Mouse (Mus musculus): ENCODE data around the gene Gmip. TPM values are rescaled to one million over a fixed set of nuclear protein-coding genes. Genes with fewer than 3 reads are reported as not detected.

Gmip gene
- total RNA-seq (2021) = 10 to 100 TPM; 10.1 to 10.5 TPM
- long read RNA-seq, experiment 1, partial matches to known transcripts = 3 of 6 reads
- long read RNA-seq, experiment 1, other reads (novel, unspliced or antisense) = 1 of 6 reads
- long read RNA-seq, experiment 2, partial matches to known transcripts = 0 of 1 reads
- long read RNA-seq, experiment 2, other reads (novel, unspliced or antisense) = 0 of 1 reads

- peak; percentile 89 to 92 for DNase-seq
Observed at GRCm38 (mm10) chr8:69808094-69808863, at the start of gene Gmip. Gmip (plus strand) TSS chr8:69808679.

DNA sequence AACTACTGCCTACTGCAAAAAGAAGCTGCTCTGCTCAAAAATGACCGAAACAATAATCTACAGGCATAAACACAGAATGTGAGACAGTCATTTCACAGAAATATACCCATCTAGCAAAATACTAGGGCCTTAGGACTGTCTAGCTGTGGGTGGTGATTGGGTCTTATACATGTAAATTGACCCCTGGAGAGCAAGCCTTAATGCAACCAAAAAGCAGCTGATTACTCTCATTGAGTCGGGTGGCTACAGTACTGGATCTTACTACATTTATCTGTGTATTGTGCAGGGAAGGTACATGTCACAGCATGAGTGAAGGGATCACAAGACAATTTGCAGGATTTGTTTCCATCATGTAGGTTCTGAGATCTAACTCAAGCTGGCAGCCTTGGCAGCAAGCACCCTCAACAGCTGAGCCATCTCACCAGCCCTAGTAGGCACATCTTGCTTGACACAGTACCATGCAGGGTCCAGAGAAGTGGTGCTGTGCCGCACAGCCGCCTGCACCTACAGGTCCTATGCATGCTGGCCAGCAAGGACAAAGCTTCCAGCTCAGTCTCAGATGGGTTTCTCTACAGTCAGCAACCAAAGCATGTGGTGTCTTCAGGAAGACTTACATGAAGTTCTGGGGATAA is 46.5 kb upstream of the Gmip start:
- DNase-seq = no peak

DNA sequence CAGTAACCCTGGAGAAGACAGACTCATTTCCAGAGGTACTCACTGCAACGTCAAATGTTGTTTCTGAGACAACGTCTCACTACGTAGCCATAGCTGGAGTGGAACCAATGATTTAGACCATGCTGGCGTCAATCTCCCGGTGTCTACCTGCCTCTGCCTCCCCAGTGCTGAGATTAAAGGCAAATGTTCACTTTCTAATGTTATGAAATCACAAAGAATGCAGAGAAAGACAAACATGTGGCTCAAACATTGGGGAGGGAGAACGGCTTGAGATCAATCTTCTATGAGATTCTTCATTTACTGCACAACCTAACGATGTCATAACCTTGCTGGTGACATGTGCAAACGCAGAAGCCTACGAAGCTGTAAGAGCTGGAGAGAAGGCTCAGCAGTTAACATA is 37.3 kb upstream of the Gmip start:
- DNase-seq = no peak

GRCm38 (mm10) chr8:69772106-69772505 is 36.4 kb upstream of the Gmip start:
- no peak for DNase-seq

GRCm38 (mm10) chr8:69774503-69775148 is 33.9 kb upstream of the Gmip start, which contains the start of gene Gm20422:
Gm20422 (minus strand) TSS chr8:69774886.
- peak; percentile 87 to 90 for DNase-seq

DNA sequence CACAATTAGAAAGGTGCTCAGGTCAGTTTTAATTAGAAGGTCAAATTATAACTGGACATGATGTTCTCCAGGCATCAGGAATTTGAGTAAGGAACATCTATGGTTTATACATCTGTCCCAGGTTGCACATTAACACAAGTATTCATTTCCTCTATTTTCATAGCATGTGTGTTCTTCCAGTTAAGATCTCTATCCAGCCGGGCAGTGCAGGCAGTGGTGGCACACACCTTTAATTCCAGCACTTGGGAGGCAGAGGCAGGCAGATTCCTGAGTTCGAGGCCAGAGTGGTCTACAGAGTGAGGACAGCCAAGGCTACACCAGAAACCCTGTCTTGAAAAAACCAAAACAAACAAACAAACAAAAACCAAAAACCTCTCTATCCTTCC is 33.3 kb upstream of the Gmip start:
- no peak for DNase-seq

DNA sequence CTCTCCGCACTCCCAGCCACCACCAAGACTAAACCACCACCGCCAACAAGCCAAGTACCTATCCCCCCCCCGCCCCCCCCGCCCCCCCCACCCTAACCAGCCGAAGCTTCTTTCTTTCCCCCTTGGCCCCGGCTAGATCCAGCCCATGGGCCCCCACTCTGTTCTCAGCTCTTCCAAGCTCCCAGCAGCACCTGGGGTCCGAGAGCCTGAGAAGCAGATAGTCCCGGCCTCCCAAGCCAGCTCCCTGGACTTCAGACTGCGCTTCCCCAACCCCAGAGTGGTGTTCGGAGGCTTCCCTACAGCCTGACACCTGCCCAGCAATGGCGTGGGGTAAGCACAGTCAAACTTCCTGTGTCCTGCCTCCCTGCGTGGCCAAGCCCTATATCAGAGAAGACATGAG is 31.4 kb upstream of the Gmip start:
- DNase-seq = no peak

GRCm38 (mm10) chr8:69789105-69789504 is 19.4 kb upstream of the Gmip start:
- DNase-seq = no peak

DNA sequence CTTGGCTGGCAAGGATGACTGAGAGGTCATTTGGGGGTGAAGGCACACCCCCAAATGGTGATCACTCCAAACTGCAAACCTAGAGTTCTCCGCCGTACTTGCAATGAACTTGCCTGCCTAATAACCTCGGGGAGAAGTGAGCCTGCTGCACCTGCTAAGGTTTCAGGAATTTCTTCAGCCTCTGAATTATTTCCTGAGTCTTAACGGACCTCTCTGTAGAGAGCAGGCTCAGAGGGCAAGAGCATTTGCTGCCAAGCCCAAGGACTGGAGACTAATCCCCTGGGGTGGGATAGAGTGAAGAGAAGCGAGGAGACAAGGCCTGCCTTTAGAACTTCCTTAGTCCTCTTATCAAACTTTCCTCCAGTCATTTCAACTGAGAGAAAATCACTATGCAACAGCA is 18.7 kb upstream of the Gmip start:
- no peak for DNase-seq

DNA sequence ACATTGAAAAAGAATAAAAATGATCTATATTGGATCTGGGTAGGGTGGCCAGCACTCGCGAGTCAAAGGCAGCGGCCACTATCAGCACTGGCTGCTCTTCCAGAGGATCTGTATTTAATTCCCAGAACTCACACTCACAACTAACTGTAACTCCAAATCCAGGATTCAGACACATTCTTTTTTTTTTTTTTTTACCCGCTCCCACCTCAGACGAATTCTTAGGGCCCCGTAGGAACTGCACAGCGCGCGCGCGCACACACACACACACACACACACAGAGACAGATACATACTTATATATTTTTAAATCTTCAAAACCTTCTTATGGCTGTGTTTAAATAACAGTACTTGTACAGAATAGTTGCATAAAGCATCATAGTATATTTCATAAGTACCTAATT is 18.1 kb upstream of the Gmip start:
- DNase-seq = no peak

- peak; percentile 93 for DNase-seq
Observed at GRCm38 (mm10) chr8:69790773-69791367, 17.6 kb upstream of the Gmip start, which contains the start of the genes Atp13a1 and Zfp866. Atp13a1 (plus strand) TSS chr8:69791163. Zfp866 (minus strand) TSS chr8:69791178.

DNA sequence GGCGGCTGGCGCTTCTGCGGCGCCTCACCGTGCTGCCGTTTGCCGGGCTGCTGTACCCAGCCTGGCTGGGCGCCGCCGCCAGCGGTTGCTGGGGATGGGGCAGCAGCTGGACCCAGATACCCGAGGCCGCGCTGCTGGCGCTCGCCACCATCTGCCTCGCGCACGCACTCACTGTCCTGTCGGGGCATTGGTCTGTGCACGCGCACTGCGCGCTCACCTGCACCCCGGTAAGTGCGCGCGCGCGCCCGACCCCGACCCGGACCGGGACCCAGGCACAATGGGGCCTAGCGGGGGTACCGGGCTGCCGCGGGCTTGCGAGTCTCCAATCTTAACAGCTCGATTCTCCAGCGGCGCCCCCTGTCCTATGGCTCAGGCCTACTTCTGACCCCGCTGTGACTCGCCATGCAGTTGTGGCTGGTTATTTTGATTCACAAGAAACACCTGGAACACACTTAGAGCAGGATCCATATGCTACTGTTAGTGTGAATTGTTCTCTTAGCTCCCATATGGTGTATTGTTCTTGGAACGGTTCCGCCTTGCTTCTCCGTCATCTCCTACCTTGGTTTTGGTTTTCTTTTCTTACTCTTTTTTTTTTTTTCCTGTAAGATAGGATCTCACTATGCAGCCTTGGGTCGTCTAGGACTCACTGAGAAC is 16.9 kb upstream of the Gmip start:
- DNase-seq = peak; percentile 30 to 57

GRCm38 (mm10) chr8:69793666-69794065 is 14.8 kb upstream of the Gmip start:
- DNase-seq = no peak

GRCm38 (mm10) chr8:69794096-69794495 is 14.4 kb upstream of the Gmip start:
- DNase-seq = no peak

DNA sequence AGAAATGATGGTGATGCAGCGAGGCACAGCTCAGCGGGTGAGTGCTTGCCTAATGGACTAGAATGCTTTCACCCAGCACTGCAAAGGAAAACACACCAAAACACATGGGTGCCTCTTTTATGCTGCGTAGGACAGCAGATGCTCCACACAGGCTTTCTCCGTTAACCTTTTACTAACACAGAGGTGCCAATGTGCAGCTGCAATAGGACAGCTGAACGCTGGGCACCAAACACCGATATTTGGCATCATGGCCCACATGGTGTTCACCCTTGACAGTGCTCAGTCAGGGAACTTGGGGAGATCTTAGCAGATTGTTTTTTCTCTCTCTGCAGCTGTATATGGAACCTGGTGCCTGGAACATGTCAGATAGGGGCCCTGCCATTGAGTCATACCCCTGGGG is 13.6 kb upstream of the Gmip start:
- DNase-seq = no peak

DNA sequence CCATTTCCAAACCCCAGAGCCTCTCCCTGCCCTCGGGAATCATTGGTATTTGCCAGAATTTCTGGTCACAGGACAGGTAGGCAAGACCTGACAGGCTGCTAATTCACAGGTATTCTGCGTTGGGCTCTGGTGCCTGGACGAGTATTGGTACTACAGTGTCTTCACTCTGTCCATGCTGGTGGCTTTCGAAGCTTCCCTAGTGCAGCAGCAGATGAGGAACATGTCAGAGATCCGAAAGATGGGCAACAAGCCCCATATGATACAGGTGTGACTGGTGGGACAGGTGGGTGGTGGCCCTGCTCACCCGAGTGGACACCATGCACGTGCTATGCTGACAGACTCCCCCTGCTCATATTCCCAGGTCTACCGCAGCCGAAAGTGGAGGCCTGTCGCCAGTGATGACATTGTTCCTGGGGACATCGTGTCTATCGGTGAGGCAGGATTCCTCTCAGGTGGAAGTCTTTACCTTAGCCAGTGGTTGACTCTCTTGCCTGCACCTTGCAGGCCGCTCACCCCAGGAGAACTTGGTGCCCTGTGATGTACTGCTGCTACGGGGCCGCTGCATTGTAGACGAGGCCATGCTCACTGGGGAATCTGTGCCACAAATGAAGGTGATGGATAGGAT is 11.6 kb upstream of the Gmip start:
- no peak for DNase-seq

- DNase-seq = no peak
Observed at GRCm38 (mm10) chr8:69797661-69798060, 10.8 kb upstream of the Gmip start.

DNA sequence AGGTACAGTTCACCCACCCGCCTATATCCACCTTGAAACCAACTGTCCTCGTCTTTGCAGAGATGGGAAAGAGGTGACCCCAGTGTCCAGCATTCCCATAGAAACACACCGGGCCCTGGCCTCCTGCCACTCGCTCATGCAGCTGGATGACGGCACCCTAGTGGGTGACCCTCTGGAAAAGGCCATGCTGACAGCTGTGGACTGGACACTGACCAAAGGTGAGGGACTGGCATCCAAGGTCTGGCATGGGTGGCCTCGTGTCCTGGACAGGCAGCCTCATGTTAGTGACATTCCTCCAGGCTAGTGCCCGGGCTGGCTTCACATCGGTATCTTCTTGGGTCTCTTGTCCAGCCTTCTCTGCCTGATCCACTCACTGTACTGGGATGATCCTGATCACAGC is 9.2 kb upstream of the Gmip start:
- DNase-seq = no peak

- DNase-seq = no peak
Observed at GRCm38 (mm10) chr8:69799946-69800345, 8.5 kb upstream of the Gmip start.

GRCm38 (mm10) chr8:69801796-69802195 is 6.7 kb upstream of the Gmip start:
- DNase-seq = no peak

GRCm38 (mm10) chr8:69802216-69802615 is 6.3 kb upstream of the Gmip start:
- DNase-seq = no peak
